Mouse (Mus musculus): ENCODE data around the gene Cntrob.

DNA sequence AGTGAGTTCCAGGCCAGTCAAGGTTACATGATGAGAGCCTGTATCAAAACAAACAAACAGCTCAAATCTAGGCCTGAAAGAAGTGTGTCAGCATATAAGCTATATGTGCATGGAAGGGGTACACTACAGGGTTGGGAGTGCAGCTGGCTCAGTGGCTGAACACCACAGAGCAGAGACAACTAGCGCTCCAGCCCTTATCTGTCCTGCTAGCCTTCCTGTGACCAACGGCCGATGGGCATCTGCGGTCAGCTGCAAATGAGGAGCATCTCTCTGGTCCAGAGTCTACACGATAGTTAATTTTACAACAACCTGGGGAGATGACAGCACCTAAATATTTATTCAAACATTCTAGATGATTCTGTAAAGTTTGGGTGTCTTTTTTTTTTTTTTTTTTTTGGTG lies 32.5 kb downstream of the Cntrob start:
- TF ChIP-seq CTCF (IDR thresholded peaks at IDR 0.05; ENCODE audit: extremely low read depth, insufficient read depth, insufficient read length, insufficient replicate concordance) = no peak
- no peak for TF ChIP-seq POLR2A (IDR thresholded peaks at IDR 0.05; ENCODE audit: low read depth, low read length)

All from spleen, adult 2 months (tissue).